Mouse (Mus musculus): ENCODE measurements around the gene Olfr1418. TPM values are rescaled to one million over a fixed set of nuclear protein-coding genes. Genes with fewer than 3 reads are reported as not detected.

Olfr1418 gene
- not detected in 2 replicates for polyA plus RNA-seq (2015; fragmentation: Nextera tagmentation; extraction: Ambion mirVana)

DNA sequence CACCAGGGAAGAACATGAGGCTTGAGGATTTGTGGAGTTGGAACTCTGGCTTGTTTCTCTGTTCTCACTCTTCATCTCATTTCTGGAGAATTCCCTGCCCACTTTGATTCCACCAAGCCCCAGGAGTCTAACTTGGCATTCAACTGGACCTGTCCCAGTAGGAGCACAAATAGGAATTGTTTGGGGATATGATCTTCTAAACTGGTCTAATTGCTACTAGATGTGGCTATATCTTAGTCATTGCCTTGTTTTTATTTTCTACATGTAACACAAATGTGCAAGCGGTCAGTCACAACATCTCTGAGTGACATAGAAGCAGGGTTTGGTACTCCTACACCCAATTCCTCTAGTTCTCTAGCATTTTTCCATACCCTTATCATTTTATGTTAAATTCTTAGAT lies at the start of gene Olfr1418:
Gene Olfr1418 (minus strand): TSS at position 101 of the 400 bp plus-strand sequence.

GRCm38 (mm10) chr19:11886265-11886664 lies 25.4 kb upstream of the Olfr1418 start, which contains the start of gene Olfr1420:
Gene Olfr1420 (plus strand): TSS chr19:11886565.

DNA sequence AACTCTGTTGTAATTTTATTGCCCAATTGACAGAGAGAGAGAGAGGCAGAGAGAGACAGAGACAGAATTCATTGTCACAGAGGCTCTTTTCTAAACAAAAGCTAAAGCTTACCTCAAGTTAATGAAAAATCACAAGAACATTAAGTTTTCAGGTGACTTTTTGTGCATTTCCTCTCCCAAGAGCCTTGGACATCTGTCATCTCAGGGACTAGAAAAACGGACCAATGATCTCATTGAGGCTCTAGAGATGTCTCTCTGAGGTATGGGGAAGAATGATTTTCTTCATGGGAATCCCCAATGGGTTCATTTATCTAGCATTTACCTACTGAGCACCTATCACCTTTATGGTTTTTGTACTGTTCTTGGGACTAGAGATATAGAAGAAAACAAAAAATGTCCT lies 14.1 kb upstream of the Olfr1418 start, which contains the start of gene Olfr1419:
Gene Olfr1419 (minus strand): TSS at position 101 of the 400 bp plus-strand sequence.

GRCm38 (mm10) chr19:11839119-11839518 lies 21.7 kb downstream of the Olfr1418 start, which contains the start of gene Olfr1417:
Gene Olfr1417 (minus strand): TSS chr19:11839219.

GRCm38 (mm10) chr19:11819143-11819700 lies 41.6 kb downstream of the Olfr1418 start, which contains the start of gene Stx3:
Gene Stx3 (minus strand): TSS chr19:11819403.

Other genes with a start within 250 kb of the Olfr1418 start
- gene Ms4a2, start 237.3 kb downstream of the Olfr1418 start, polyA plus RNA-seq (2015; fragmentation: Nextera tagmentation; extraction: Ambion mirVana): 0.22 and 0.35 TPM in 2 replicates
- gene Ms4a3, start 220.2 kb downstream of the Olfr1418 start, polyA plus RNA-seq (2015; fragmentation: Nextera tagmentation; extraction: Ambion mirVana): not detected in 2 replicates
- not detected in 2 replicates for gene Oosp2, start 200.5 kb downstream of the Olfr1418 start, polyA plus RNA-seq (2015; fragmentation: Nextera tagmentation; extraction: Ambion mirVana)
- not detected in 2 replicates for gene Oosp1, start 169.9 kb downstream of the Olfr1418 start, polyA plus RNA-seq (2015; fragmentation: Nextera tagmentation; extraction: Ambion mirVana)
- gene Oosp3, start 164.0 kb downstream of the Olfr1418 start, polyA plus RNA-seq (2015; fragmentation: Nextera tagmentation; extraction: Ambion mirVana): not detected in 2 replicates
- not detected in 2 replicates for gene Gif, start 113.5 kb downstream of the Olfr1418 start, polyA plus RNA-seq (2015; fragmentation: Nextera tagmentation; extraction: Ambion mirVana)
- 35.2 and 37.0 TPM in 2 replicates for gene Mrpl16, start 90.7 kb downstream of the Olfr1418 start, polyA plus RNA-seq (2015; fragmentation: Nextera tagmentation; extraction: Ambion mirVana)
- gene Stx3, start 41.7 kb downstream of the Olfr1418 start, polyA plus RNA-seq (2015; fragmentation: Nextera tagmentation; extraction: Ambion mirVana): 7.2 and 7.7 TPM in 2 replicates
- not detected in 2 replicates for gene Olfr1417, start 21.8 kb downstream of the Olfr1418 start, polyA plus RNA-seq (2015; fragmentation: Nextera tagmentation; extraction: Ambion mirVana)
- not detected in 2 replicates for gene Olfr1419, start 14.0 kb upstream of the Olfr1418 start, polyA plus RNA-seq (2015; fragmentation: Nextera tagmentation; extraction: Ambion mirVana)
- gene Olfr1420, start 25.5 kb upstream of the Olfr1418 start, polyA plus RNA-seq (2015; fragmentation: Nextera tagmentation; extraction: Ambion mirVana): not detected in 2 replicates
- gene Patl1, start 51.3 kb upstream of the Olfr1418 start, polyA plus RNA-seq (2015; fragmentation: Nextera tagmentation; extraction: Ambion mirVana): 8.2 and 9.1 TPM in 2 replicates
- 2.9 and 3.9 TPM in 2 replicates for gene Osbp, start 104.9 kb upstream of the Olfr1418 start, polyA plus RNA-seq (2015; fragmentation: Nextera tagmentation; extraction: Ambion mirVana)
- gene Olfr1423, start 180.3 kb upstream of the Olfr1418 start, polyA plus RNA-seq (2015; fragmentation: Nextera tagmentation; extraction: Ambion mirVana): not detected in 2 replicates
- not detected in 2 replicates for gene Olfr1424, start 201.6 kb upstream of the Olfr1418 start, polyA plus RNA-seq (2015; fragmentation: Nextera tagmentation; extraction: Ambion mirVana)
- gene Olfr1425, start 216.7 kb upstream of the Olfr1418 start, polyA plus RNA-seq (2015; fragmentation: Nextera tagmentation; extraction: Ambion mirVana): not detected in 2 replicates
- not detected in 2 replicates for gene Olfr1426, start 230.9 kb upstream of the Olfr1418 start, polyA plus RNA-seq (2015; fragmentation: Nextera tagmentation; extraction: Ambion mirVana)
- not detected in 2 replicates for gene Olfr1427, start 242.3 kb upstream of the Olfr1418 start, polyA plus RNA-seq (2015; fragmentation: Nextera tagmentation; extraction: Ambion mirVana)